Mouse (Mus musculus) CH12.LX (cell line): Measurements from ENCODE around the gene Rab21. TPM values are rescaled to one million over a fixed set of nuclear protein-coding genes. Genes with fewer than 3 reads are reported as not detected.

Experiments
- DNase-seq: peaks from one replicate; pipeline ENCODE4 v3.0.0-alpha.2; 2013; ENCODE audit errors: extremely low read depth
- H3K27ac ChIP-seq: 2 replicates; pipeline ENCODE4 v1.5.1; 2012; ENCODE audit warnings: low read depth, mild to moderate bottlenecking, control low read depth, moderate library complexity; ENCODE audit not compliant: insufficient read depth
- H3K27me3 ChIP-seq: replicated peaks from 2 replicates; pipeline ENCODE3; 2012; ENCODE audit warnings: inconsistent platforms
- H3K36me3 ChIP-seq, 2 experiments: replicated peaks in 1 of 2; 2 replicates each; pipeline versions ENCODE3 to v1.6.1; 2012; ENCODE audit warnings: inconsistent platforms in 1 of 2, low read length in 1 of 2, mild to moderate bottlenecking in 1 of 2, mixed read lengths in 1 of 2, moderate library complexity in 1 of 2; ENCODE audit not compliant: control insufficient read depth in 1 of 2, insufficient read depth in 1 of 2
- H3K4me1 ChIP-seq, 2 experiments: 2 replicates each; pipeline ENCODE4 v1.6.1; 2012; ENCODE audit warnings: inconsistent platforms in 1 of 2, moderate library complexity in 1 of 2; ENCODE audit not compliant: insufficient read depth in 2 of 2, control insufficient read depth in 1 of 2
- H3K4me2 ChIP-seq: 2 replicates; pipeline ENCODE4 v1.6.1; 2012; ENCODE audit warnings: low read depth, mild to moderate bottlenecking, control low read depth; ENCODE audit not compliant: poor library complexity, insufficient read depth, severe bottlenecking
- H3K4me3 ChIP-seq, 3 experiments: fragments of 150-350 bp in 1 of 3; sonication (generic) in 1 of 3; replicated peaks in 1 of 3; 2 replicates each; pipeline versions ENCODE3 to v1.5.1; 2011 to 2012; ENCODE audit warnings: low read depth in 2 of 3, low read length in 2 of 3, mild to moderate bottlenecking in 2 of 3, moderate library complexity in 2 of 3, control low read depth in 1 of 3, improper control_type of control experiment in 1 of 3, inconsistent platforms in 1 of 3, mixed read lengths in 1 of 3; ENCODE audit not compliant: poor library complexity in 1 of 3
- H3K79me2 ChIP-seq: replicated peaks from 2 replicates; pipeline ENCODE4 v1.6.1; 2012; ENCODE audit warnings: mild to moderate bottlenecking, moderate library complexity; ENCODE audit not compliant: control insufficient read depth, poor library complexity, insufficient read depth, severe bottlenecking; ENCODE audit errors: extremely low read depth
- H3K9ac ChIP-seq: 2 replicates; pipeline ENCODE4 v1.6.1; 2012; ENCODE audit warnings: low read depth, mild to moderate bottlenecking, control low read depth, moderate library complexity; ENCODE audit not compliant: insufficient read depth
- H3K9me3 ChIP-seq: replicated peaks from 2 replicates; pipeline ENCODE3; 2012; ENCODE audit warnings: low read length, inconsistent platforms, mixed read lengths
- BHLHE40 ChIP-seq: IDR thresholded peaks from 2 replicates; pipeline ENCODE4 v1.6.1; 2011; ENCODE audit warnings: mild to moderate bottlenecking, low read depth, low read length, improper control_type of control experiment
- CHD1 ChIP-seq: IDR thresholded peaks from 2 replicates; pipeline ENCODE4 v1.6.1; 2012; ENCODE audit warnings: low read depth, low read length, improper control_type of control experiment, inconsistent platforms
- ELF1 ChIP-seq: IDR thresholded peaks from 2 replicates; pipeline ENCODE4 v1.6.1; 2014; ENCODE audit warnings: low read depth, mild to moderate bottlenecking, inconsistent platforms, low read length, improper control_type of control experiment
- ETS1 ChIP-seq: conservative IDR thresholded peaks from 2 replicates; pipeline ENCODE4 v1.6.1; 2012; ENCODE audit warnings: low read depth, mild to moderate bottlenecking, inconsistent platforms, low read length, improper control_type of control experiment, moderate library complexity
- GABPA ChIP-seq: IDR thresholded peaks from 2 replicates; pipeline ENCODE4 v1.6.1; 2012; ENCODE audit warnings: low read depth, low read length, improper control_type of control experiment, inconsistent platforms; ENCODE audit not compliant: insufficient replicate concordance
- HCFC1 ChIP-seq: IDR thresholded peaks from 2 replicates; pipeline ENCODE4 v1.6.1; 2012; ENCODE audit warnings: low read depth, mild to moderate bottlenecking, inconsistent platforms, low read length, improper control_type of control experiment
- IRF4 ChIP-seq: IDR thresholded peaks from 2 replicates; pipeline ENCODE4 v1.6.1; 2014; ENCODE audit warnings: low read depth, mild to moderate bottlenecking, inconsistent platforms, low read length, improper control_type of control experiment
- KAT2A ChIP-seq: IDR thresholded peaks from 2 replicates; pipeline ENCODE4 v1.6.1; 2012; ENCODE audit warnings: low read length, improper control_type of control experiment, inconsistent platforms; ENCODE audit not compliant: insufficient replicate concordance
- MAX ChIP-seq: IDR thresholded peaks from 2 replicates; pipeline ENCODE4 v1.6.1; 2011; ENCODE audit warnings: low read length, improper control_type of control experiment
- MAZ ChIP-seq: IDR thresholded peaks from 2 replicates; pipeline ENCODE4 v1.6.1; 2012; ENCODE audit warnings: low read depth, mild to moderate bottlenecking, inconsistent platforms, low read length, improper control_type of control experiment, moderate library complexity
- MEF2A ChIP-seq: IDR thresholded peaks from 2 replicates; pipeline ENCODE4 v1.6.1; 2014; ENCODE audit warnings: low read depth, mild to moderate bottlenecking, inconsistent platforms, low read length, improper control_type of control experiment, borderline replicate concordance
- MYC ChIP-seq: IDR thresholded peaks from 2 replicates; pipeline ENCODE4 v1.6.1; 2011; ENCODE audit warnings: low read depth, mild to moderate bottlenecking, improper control_type of control experiment, low read length
- NRF1 ChIP-seq: IDR thresholded peaks from 2 replicates; pipeline ENCODE4 v1.6.1; 2014; ENCODE audit warnings: low read depth, mild to moderate bottlenecking, inconsistent platforms, low read length, improper control_type of control experiment, moderate library complexity
- POLR2A ChIP-seq: IDR thresholded peaks from 2 replicates; pipeline ENCODE4 v1.6.1; 2011; ENCODE audit warnings: low read depth, mild to moderate bottlenecking, improper control_type of control experiment, low read length
- POLR2AphosphoS2 ChIP-seq: IDR thresholded peaks from 2 replicates; pipeline ENCODE4 v1.6.1; 2011; ENCODE audit warnings: low read depth, low read length, improper control_type of control experiment
- RCOR1 ChIP-seq: conservative IDR thresholded peaks from 2 replicates; pipeline ENCODE4 v1.6.1; 2012; ENCODE audit warnings: low read depth, mild to moderate bottlenecking, inconsistent platforms, low read length, improper control_type of control experiment
- SMC3 ChIP-seq: IDR thresholded peaks from 2 replicates; pipeline ENCODE4 v1.6.1; 2011; ENCODE audit warnings: low read depth, low read length, improper control_type of control experiment
- TBP ChIP-seq: conservative IDR thresholded peaks from 2 replicates; pipeline ENCODE4 v1.6.1; 2011; ENCODE audit warnings: low read depth, low read length, improper control_type of control experiment
- TCF12 ChIP-seq: IDR thresholded peaks from 2 replicates; pipeline ENCODE4 v1.6.1; 2014; ENCODE audit warnings: low read depth, mild to moderate bottlenecking, inconsistent platforms, low read length, improper control_type of control experiment
- UBTF ChIP-seq: IDR thresholded peaks from 2 replicates; pipeline ENCODE4 v1.6.1; 2012; ENCODE audit warnings: low read depth, mild to moderate bottlenecking, inconsistent platforms, low read length, improper control_type of control experiment, moderate library complexity
- ZC3H11A ChIP-seq: IDR thresholded peaks from 2 replicates; pipeline ENCODE4 v1.6.1; 2012; ENCODE audit warnings: low read depth, mild to moderate bottlenecking, inconsistent platforms, low read length, improper control_type of control experiment
- ZKSCAN1 ChIP-seq: IDR thresholded peaks from 2 replicates; pipeline ENCODE4 v1.6.1; 2012; ENCODE audit warnings: low read depth, inconsistent platforms, low read length, improper control_type of control experiment, borderline replicate concordance
- ZMIZ1 ChIP-seq: IDR thresholded peaks from 2 replicates; pipeline ENCODE4 v1.6.1; 2012; ENCODE audit warnings: low read depth, mild to moderate bottlenecking, inconsistent platforms, low read length, improper control_type of control experiment
- ZNF384 ChIP-seq: IDR thresholded peaks from 2 replicates; pipeline ENCODE4 v1.6.1; 2012; ENCODE audit warnings: low read depth, low read length, improper control_type of control experiment, inconsistent platforms
- dilution Hi-C: fragments of 300-500 bp; cut with MboI; formaldehyde crosslinking; loops from 2 replicates; pipeline ENCODE4 v1.14.3; 2020; ENCODE audit warnings: low sequenced_read_pairs; ENCODE audit not compliant: extremely low pct_unique_long_range_greater_than_20kb, extremely low pct_ligation_motif_present
- in situ Hi-C: fragments of 300-500 bp; cut with MboI; formaldehyde crosslinking; loops from 3 replicates; pipeline ENCODE4 v1.14.3; 2019; ENCODE audit warnings: low sequenced_read_pairs, low pct_ligation_motif_present, low pct_unique_long_range_greater_than_20kb, mixed read lengths
- polyA plus RNA-seq: library from polyadenylated mRNA; unstranded; fragments of >175 nt; gene quantifications from 2 replicates; pipeline ENCODE4 v1.2.1, GENCODE M21; 2012; ENCODE audit warnings: low read depth; ENCODE audit not compliant: insufficient read length
- total RNA-seq, 2 experiments: library from RNA; depleted of rRNA; stranded (reverse); fragments of 300-350 nt in 1 of 2; fragments of >200 nt in 1 of 2; gene quantifications; 2 replicates each; pipeline ENCODE4 v1.2.3; 2012 to 2014

Gene Rab21
- total and polyA plus RNA-seq, 3 experiments, result 55.6 to 58.4 (median 57.4) TPM

- TF ChIP-seq CHD1 (peak; percentile 98), ZNF384 (no peak; the same call in 1 of the 2 replicates), ZMIZ1 (peak; percentile 60; the same call in 1 of the 2 replicates), POLR2AphosphoS2 (no peak), NRF1 (peak; percentile 80), MYC (no peak; the same call in 1 of the 2 replicates)
Observed at GRCm38 (mm10) chr10:115314582-115315452, 577 bp downstream of the Rab21 start (continued).

GRCm38 (mm10) chr10:115314287-115314581 lies 1.2 kb downstream of the Rab21 start:
- TF ChIP-seq ZNF384 (peak; percentile 77), ZKSCAN1 (no peak), POLR2A (no peak), MYC (peak; percentile 21; the same call in 1 of the 2 replicates)
- H3K4me1 ChIP-seq, result peaks cover 8 to 46% of the 10 kb centered on the region in 2 experiments
- DNase-seq, result no peak
- no peaks in the 10 kb centered on the region for H3K27me3 ChIP-seq
- peak overlapping the region; percentile 67 to 86 (median 84) for H3K4me3 ChIP-seq
- no peaks in the 10 kb centered on the region for H3K9me3 ChIP-seq
- dilution Hi-C loops, result no loop called here
- H3K27ac ChIP-seq, result peak overlapping the region; percentile 97
- H3K9ac ChIP-seq, result peak overlapping the region; percentile 87
- in situ Hi-C loops, result loop anchor here (10.0 kb wide), 1 partner anchor 301 kb away; no protein-coding TSS in a partner anchor
- peaks cover 0 to 29% of the 10 kb centered on the region in 2 experiments for H3K36me3 ChIP-seq
- H3K4me2 ChIP-seq, result peak overlapping the region; percentile 98; the same call in 1 of the 2 replicates
- H3K79me2 ChIP-seq, result peaks cover 49% of the 10 kb centered on the region

- H3K9ac ChIP-seq, result peak overlapping the region; percentile 87
- peak overlapping the region; percentile 67 to 86 (median 84) for H3K4me3 ChIP-seq
- H3K4me2 ChIP-seq, result peak overlapping the region; percentile 98
- H3K9me3 ChIP-seq, result no peaks in the 10 kb centered on the region
- dilution Hi-C loops, result no loop called here
- peak overlapping the region; percentile 97 for H3K27ac ChIP-seq
- H3K27me3 ChIP-seq, result no peaks in the 10 kb centered on the region
- no peak for DNase-seq
- H3K79me2 ChIP-seq, result peaks cover 54% of the 10 kb centered on the region
- in situ Hi-C loops, result loop anchor here (10.0 kb wide), 1 partner anchor 301 kb away; no protein-coding TSS in a partner anchor
- H3K4me1 ChIP-seq, result peaks cover 8 to 48% of the 10 kb centered on the region in 2 experiments
- H3K36me3 ChIP-seq, result peaks cover 0 to 33% of the 10 kb centered on the region in 2 experiments
- TF ChIP-seq SMC3, result no peak
- TF ChIP-seq TCF12, result no peak
- TF ChIP-seq RCOR1, result no peak
- no peak for TF ChIP-seq ZC3H11A
- TF ChIP-seq UBTF, result no peak
- no peak for TF ChIP-seq ZKSCAN1
- peak; percentile 44; the same call in 1 of the 2 replicates for TF ChIP-seq ZMIZ1
- no peak; the same call in 1 of the 2 replicates for TF ChIP-seq HCFC1
- no peak for TF ChIP-seq ETS1
- TF ChIP-seq BHLHE40, result no peak
- no peak; the same call in 1 of the 2 replicates for TF ChIP-seq POLR2A
- TF ChIP-seq ELF1, result no peak
- TF ChIP-seq CHD1, result no peak; the same call in 1 of the 2 replicates
- TF ChIP-seq KAT2A, result no peak
- peak; percentile 47; the same call in 1 of the 2 replicates for TF ChIP-seq MEF2A
- no peak for TF ChIP-seq MAX
- peak; percentile 63; the same call in 1 of the 2 replicates for TF ChIP-seq POLR2AphosphoS2
- TF ChIP-seq IRF4, result peak; percentile 20; the same call in 1 of the 2 replicates
- TF ChIP-seq GABPA, result no peak
- peak; percentile 62 for TF ChIP-seq NRF1
- TF ChIP-seq MAZ, result 0 out of 2 replicates have a peak, but pooled peaks have one; percentile 23
- no peak; the same call in 1 of the 2 replicates for TF ChIP-seq TBP
Observed at GRCm38 (mm10) chr10:115313641-115314286, 1.6 kb downstream of the Rab21 start.
